Mouse (Mus musculus): Measurements from ENCODE around the gene Srsf6. TPM values are rescaled to one million over a fixed set of nuclear protein-coding genes. Genes with fewer than 3 reads are reported as not detected.

The Srsf6 gene
- polyA plus RNA-seq, 1 experiment from 2014 or later: 279 TPM

DNA sequence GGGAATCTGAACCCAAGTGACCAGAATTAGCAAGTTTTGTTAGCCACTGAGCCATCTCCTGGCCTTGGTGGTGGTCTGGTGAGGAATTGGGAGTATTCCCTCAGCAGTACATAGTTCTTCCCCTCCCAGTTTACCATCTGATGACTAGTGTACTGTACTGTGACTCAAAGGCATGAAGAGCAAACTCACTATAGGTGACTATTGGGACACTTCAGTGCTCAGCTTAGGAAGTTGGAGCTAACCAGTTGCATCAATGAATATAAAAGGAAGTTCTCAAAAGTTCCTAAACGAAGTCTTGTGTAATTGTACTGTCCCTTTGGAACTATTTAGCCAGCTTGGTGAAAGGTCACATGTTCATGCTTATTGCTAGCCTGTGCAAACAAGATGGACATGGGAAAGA, 8.2 kb downstream of the Srsf6 start:
- no peak overlapping the region for H3K4me3 ChIP-seq (replicated peaks)
- H3K9me3 ChIP-seq: no peaks in the 10 kb centered on the region
- H3K4me1 ChIP-seq: peaks cover 17% of the 10 kb centered on the region
- ATAC-seq (ENCODE audit: low FRiP score): no peak
- H3K36me3 ChIP-seq (replicated peaks): peaks cover 56% of the 10 kb centered on the region
- H3K4me2 ChIP-seq: no peak overlapping the region
- H3K27me3 ChIP-seq: peaks cover 29% of the 10 kb centered on the region
- 82% methylated on average over 1 of the region's 1 CpGs for WGBS
- H3K27ac ChIP-seq: no peak overlapping the region
- H3K9ac ChIP-seq: no peak overlapping the region

DNA sequence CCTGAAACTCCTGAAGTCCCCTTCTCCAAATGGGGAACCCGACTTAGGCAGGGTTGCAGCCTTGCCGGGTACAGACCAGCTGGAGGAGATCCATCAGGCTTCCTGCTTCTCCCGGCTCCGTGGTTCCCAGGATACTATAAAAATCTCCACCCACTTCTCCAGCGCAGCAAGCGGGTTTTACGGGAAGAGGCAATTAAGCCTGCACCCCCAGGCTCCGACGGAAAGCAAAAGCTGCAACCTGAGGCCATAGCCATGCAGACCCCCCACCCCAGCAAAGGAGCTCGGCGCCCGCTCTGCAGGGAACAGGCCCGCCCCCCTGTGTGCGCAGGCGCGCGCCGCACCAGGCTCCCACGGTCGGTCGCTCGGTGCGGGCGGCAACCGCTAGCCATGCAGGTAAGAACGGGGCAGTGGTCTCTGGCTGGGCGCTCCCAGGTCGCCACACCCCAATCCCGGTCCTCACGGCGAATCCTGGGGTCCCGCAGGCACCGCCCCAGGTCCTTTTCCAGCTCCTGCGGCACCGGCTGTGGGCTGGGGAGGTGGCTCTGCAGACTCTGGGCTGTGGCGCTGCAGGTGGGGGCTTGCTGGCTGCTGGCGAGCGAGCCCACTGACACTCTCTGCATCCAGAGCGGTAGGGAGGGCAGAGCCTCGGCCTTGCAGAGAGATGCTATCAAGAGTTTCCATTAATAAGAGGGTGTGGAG, 12.0 kb downstream of the Srsf6 start, which contains the start of gene L3mbtl1:
TSS of gene L3mbtl1 (plus strand) at position 325 of the 699 bp plus-strand sequence.
- peak; percentile 80 for ATAC-seq (ENCODE audit: low FRiP score)
- under 1% methylated on average over 40 of the region's 40 CpGs for WGBS
- Histone ChIP-seq H3K27ac (no peak within 1 kb of the TSS), H3K9ac (peak within 1 kb of the TSS; percentile 56), H3K9me3 (no peaks in the 10 kb centered on the region), H3K4me2 (peak within 1 kb of the TSS; percentile 96), H3K36me3 (replicated peaks) (peaks cover 25% of the 10 kb centered on the region), H3K27me3 (peaks cover 35% of the 10 kb centered on the region), H3K4me3 (replicated peaks) (peak within 1 kb of the TSS; percentile 59), H3K4me1 (peaks cover 17% of the 10 kb centered on the region)

DNA sequence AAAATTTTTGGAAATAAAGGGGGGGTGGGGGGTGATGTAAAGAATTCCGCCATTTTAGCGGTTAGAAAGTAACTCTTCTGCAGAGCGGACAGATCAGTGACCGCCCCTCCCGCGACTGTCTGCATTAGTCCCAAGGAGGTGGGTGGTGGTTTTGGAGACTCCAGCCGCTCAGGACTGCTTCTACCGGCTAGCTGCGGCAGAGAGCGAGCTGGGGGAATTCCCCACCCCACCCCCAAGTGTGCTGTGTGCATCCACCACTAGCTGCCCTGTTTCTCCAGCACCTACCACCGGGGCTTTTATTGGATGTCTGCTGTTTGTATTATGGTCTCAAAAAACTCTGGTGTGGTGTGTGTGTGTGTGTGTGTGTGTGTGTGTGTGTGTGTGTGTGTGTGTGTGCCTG, 12.6 kb downstream of the Srsf6 start:
- 6% methylated on average over 11 of the region's 11 CpGs for WGBS
- H3K9me3 ChIP-seq: no peaks in the 10 kb centered on the region
- peak overlapping the region; percentile 59 for H3K4me3 ChIP-seq (replicated peaks)
- H3K27me3 ChIP-seq: peaks cover 35% of the 10 kb centered on the region
- H3K27ac ChIP-seq: no peak overlapping the region
- ATAC-seq (ENCODE audit: low FRiP score): no peak
- no peak overlapping the region for H3K9ac ChIP-seq
- peak overlapping the region; percentile 96 for H3K4me2 ChIP-seq
- H3K36me3 ChIP-seq (replicated peaks): peaks cover 19% of the 10 kb centered on the region
- peaks cover 17% of the 10 kb centered on the region for H3K4me1 ChIP-seq

DNA sequence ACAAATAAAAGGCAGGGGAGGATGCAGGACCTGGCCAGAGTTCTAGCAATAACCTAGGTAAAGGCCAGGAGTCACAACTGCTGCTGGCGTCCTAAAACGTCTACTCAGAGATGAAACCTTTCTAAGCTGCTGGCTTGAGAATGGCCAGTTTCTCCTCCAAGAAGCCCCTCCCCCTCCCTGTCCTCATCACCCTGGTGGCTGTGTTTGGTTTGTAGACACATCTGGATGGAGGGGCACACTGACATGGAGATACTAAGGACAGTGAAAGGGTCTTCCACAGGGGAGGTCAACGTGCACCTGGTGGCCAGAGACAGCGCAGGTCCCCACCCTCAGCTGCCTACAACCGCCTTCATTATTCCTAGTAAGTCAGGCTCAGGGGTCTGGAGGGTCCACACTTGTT, 15.6 kb downstream of the Srsf6 start:
- no peak overlapping the region for H3K4me3 ChIP-seq (replicated peaks)
- no peak overlapping the region for H3K4me2 ChIP-seq
- H3K9ac ChIP-seq: no peak overlapping the region
- no peak overlapping the region for H3K27ac ChIP-seq
- H3K36me3 ChIP-seq (replicated peaks): no peaks in the 10 kb centered on the region
- ATAC-seq (ENCODE audit: low FRiP score): no peak
- peaks cover 17% of the 10 kb centered on the region for H3K4me1 ChIP-seq
- H3K27me3 ChIP-seq: peaks cover 26% of the 10 kb centered on the region
- 85% methylated on average over 5 of the region's 5 CpGs for WGBS
- H3K9me3 ChIP-seq: no peaks in the 10 kb centered on the region

DNA sequence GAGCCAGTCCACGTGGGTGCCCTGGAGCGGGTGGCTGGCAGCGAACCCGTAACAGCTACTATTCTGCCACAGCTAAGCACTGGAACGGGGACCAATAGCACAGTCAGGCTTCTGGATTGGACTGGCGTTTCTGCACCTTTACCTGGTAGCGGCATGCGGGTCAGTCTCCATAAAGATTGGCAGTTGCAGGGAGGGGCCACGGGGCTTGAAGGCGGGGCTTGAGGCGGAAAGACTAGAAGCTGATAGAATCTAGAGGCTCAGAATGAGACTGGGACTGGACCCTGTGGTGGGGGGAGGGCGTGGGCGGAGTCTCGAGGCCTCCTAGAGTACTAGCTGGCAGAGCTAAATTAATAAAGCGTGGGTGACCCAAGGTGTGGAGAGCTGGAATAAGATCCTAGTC, 16.4 kb downstream of the Srsf6 start:
- WGBS: 31% methylated on average over 15 of the region's 15 CpGs
- no peaks in the 10 kb centered on the region for H3K36me3 ChIP-seq (replicated peaks)
- H3K4me2 ChIP-seq: peak overlapping the region; percentile 42
- H3K4me1 ChIP-seq: peaks cover 14% of the 10 kb centered on the region
- no peak overlapping the region for H3K9ac ChIP-seq
- ATAC-seq (ENCODE audit: low FRiP score): no peak
- no peak overlapping the region for H3K27ac ChIP-seq
- H3K4me3 ChIP-seq (replicated peaks): peak overlapping the region; percentile 18
- H3K9me3 ChIP-seq: no peaks in the 10 kb centered on the region
- peaks cover 23% of the 10 kb centered on the region for H3K27me3 ChIP-seq

DNA sequence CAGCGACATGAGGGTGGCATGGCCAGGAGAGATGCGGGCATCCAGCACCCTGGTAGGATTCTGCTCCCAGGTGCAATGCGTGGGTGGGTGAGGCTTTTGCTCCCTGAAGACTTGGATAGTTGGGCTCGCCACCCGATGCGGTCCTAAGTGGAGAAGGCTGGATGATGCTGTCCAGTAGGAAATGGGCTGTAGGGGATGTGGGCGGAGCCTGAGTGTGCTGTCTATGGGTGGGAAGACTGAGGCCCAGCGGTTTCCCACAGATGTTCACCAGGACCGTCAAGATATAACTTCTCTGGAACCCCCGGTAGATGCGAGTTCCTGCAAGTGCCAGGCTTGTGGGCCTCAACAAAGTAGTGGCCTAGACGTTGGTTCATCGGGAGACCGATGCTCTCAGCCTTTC, 16.9 kb downstream of the Srsf6 start:
- Histone ChIP-seq H3K36me3 (replicated peaks) (no peaks in the 10 kb centered on the region), H3K27me3 (peaks cover 20% of the 10 kb centered on the region), H3K4me2 (peak overlapping the region; percentile 42), H3K4me1 (peaks cover 9% of the 10 kb centered on the region), H3K9me3 (no peaks in the 10 kb centered on the region), H3K4me3 (replicated peaks) (peak overlapping the region; percentile 18), H3K27ac (no peak overlapping the region), H3K9ac (no peak overlapping the region)
- no peak for ATAC-seq (ENCODE audit: low FRiP score)
- WGBS: 72% methylated on average over 14 of the region's 14 CpGs

DNA sequence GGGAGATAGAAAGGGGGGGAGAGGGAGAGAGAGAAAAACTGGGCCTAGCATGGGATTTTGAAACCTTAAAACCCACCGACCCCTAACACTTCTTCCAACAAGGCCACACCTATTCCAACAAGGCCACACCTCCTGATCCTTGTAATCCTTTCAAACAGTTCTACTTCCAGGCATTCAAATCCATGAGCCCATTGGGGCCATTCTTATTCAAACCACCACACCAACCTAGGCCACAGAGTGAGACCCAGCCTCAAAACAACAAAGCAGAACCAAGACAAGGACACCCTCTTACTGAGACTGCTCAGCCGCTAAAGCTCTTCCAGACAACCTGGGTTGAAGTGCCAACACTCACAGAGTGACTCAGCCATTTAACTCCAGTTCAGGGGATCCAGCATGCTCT, 19.4 kb downstream of the Srsf6 start:
- H3K9ac ChIP-seq: no peak overlapping the region
- ATAC-seq (ENCODE audit: low FRiP score): no peak
- no peaks in the 10 kb centered on the region for H3K4me1 ChIP-seq
- no peaks in the 10 kb centered on the region for H3K9me3 ChIP-seq
- H3K27me3 ChIP-seq: 0 out of 2 replicates have a peak, but pooled peaks cover 3% of the 10 kb centered on the region
- H3K36me3 ChIP-seq (replicated peaks): no peaks in the 10 kb centered on the region
- H3K4me2 ChIP-seq: no peak overlapping the region
- H3K4me3 ChIP-seq (replicated peaks): no peak overlapping the region
- no peak overlapping the region for H3K27ac ChIP-seq
- WGBS: 83% methylated on average over 2 of the region's 2 CpGs

DNA sequence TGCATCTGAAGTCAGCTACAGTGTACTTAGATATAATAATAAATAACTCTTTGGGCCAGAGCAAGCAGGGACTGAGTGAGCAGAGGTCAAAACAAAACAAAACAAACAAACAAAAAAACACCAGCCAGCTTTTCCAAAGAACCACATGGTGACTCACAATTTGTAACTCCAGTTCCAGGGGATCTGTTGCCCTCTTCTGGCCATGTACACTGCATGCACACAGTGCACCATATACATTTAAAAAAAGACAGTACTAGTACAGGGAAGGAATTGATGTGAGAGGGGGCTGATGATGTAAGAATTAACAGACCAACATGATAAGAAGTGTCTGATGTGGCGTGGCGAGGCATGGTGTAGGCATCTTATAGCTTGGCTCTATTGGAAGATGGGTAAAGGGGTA, 25.5 kb downstream of the Srsf6 start:
- Histone ChIP-seq H3K4me2 (no peak overlapping the region), H3K9ac (no peak overlapping the region), H3K9me3 (no peaks in the 10 kb centered on the region), H3K36me3 (replicated peaks) (no peaks in the 10 kb centered on the region), H3K4me3 (replicated peaks) (no peak overlapping the region), H3K27ac (no peak overlapping the region), H3K4me1 (no peaks in the 10 kb centered on the region), H3K27me3 (no peaks in the 10 kb centered on the region)
- no peak for ATAC-seq (ENCODE audit: low FRiP score)
- 96% methylated on average over 2 of the region's 2 CpGs for WGBS

DNA sequence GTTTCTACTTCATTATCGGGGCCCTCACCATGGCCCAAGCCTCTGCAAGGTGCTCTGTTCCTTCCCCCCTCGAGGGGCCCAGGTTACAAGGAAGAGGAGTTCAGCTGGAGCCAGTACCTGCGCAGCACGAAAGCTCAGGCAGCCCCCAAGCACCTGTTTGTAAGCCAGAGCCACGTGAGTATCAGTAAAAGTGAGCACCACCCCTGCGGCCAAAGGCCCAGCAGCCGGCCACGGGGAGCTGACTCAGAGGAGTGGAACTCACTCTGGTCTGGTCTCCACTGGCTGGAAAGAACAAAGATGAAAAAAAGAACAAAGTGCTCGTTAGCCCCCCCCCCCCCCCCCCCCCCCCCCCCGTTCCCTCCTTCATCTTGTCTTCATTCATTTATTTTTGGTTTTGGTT, 30.0 kb downstream of the Srsf6 start:
- no peaks in the 10 kb centered on the region for H3K36me3 ChIP-seq (replicated peaks)
- H3K4me2 ChIP-seq: no peak overlapping the region
- 71% methylated on average over 8 of the region's 10 CpGs for WGBS
- H3K9me3 ChIP-seq: no peaks in the 10 kb centered on the region
- ATAC-seq (ENCODE audit: low FRiP score): no peak
- no peak overlapping the region for H3K27ac ChIP-seq
- H3K4me1 ChIP-seq: no peaks in the 10 kb centered on the region
- no peaks in the 10 kb centered on the region for H3K27me3 ChIP-seq
- no peak overlapping the region for H3K9ac ChIP-seq
- no peak overlapping the region for H3K4me3 ChIP-seq (replicated peaks)

DNA sequence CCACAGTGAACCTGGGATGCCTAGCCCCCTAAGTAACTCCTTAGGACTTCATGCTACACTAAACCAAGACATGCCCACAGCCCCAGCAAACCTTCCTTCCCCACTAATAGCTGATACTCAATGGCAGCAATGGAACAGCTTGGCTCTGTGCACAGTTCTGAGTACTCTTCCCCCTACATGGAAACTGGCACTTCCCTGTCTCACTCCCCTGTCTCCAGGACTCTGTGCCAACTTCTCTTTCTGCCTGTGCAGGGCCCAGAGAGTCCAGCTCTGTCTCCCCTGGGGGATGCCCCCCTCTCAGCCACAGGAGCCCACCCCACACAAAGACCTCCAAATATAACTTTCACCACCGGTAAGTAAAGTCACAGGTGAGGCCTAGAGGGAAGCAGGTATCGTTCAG, 35.4 kb downstream of the Srsf6 start:
- H3K36me3 ChIP-seq (replicated peaks): no peaks in the 10 kb centered on the region
- H3K27me3 ChIP-seq: no peaks in the 10 kb centered on the region
- H3K27ac ChIP-seq: no peak overlapping the region
- H3K9me3 ChIP-seq: no peaks in the 10 kb centered on the region
- no peak for ATAC-seq (ENCODE audit: low FRiP score)
- no peak overlapping the region for H3K9ac ChIP-seq
- H3K4me1 ChIP-seq: no peaks in the 10 kb centered on the region; the same call in 1 of the 2 replicates
- no peak overlapping the region for H3K4me3 ChIP-seq (replicated peaks)
- 94% methylated on average over 2 of the region's 2 CpGs for WGBS
- no peak overlapping the region for H3K4me2 ChIP-seq

DNA sequence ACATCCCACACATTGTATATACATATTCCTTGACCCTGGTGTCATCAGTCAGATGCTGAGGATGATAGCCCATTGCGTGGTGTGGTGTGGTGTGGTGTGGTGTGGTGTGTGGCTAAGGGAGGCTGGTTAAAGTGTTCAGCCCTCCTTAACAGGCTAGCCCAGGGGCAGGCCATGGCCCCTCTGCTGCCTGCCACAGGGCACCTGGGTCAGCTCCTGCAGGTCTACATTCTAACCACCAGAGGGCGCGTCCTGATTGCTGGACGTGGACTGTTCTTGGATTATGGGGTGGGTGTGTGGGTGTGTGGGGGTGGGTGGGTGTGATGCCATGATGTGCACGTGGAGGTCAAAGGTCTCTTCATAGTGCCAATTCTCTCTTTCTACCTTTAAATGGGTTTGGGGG, 37.0 kb downstream of the Srsf6 start:
- 10% methylated on average over 5 of the region's 5 CpGs for WGBS
- no peak overlapping the region for H3K4me3 ChIP-seq (replicated peaks)
- ATAC-seq (ENCODE audit: low FRiP score): no peak

DNA sequence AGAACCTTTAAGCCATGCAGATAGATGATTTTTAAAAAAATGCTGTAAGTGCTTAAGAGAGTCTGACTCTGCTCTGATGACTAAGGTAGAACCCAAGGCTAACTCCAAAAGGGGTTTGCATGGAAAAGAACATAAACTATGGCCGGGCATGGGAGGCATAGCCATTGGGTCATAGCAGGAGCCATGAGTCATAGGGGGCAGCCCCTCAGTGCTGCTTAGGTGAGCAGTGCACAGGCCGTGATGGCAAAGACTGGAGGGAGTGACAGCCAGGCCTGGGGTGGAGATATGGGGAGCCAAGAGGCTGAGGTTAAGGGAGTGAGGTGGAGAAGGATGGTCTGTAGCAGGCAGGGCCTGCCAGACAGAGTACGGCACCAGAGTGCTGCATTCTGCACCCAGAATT, 37.8 kb downstream of the Srsf6 start:
- Histone ChIP-seq H3K9ac (no peak overlapping the region), H3K27ac (no peak overlapping the region), H3K4me3 (replicated peaks) (no peak overlapping the region), H3K27me3 (no peaks in the 10 kb centered on the region), H3K9me3 (no peaks in the 10 kb centered on the region), H3K36me3 (replicated peaks) (no peaks in the 10 kb centered on the region), H3K4me1 (peaks cover 10% of the 10 kb centered on the region), H3K4me2 (no peak overlapping the region)
- 84% methylated on average over 3 of the region's 3 CpGs for whole genome bisulfite sequencing
- no peak for ATAC-seq (ENCODE audit: low FRiP score)

More for the DNA sequence above, 37.0 kb downstream of the Srsf6 start:
- no peak overlapping the region for H3K9ac ChIP-seq
- H3K9me3 ChIP-seq: no peaks in the 10 kb centered on the region
- no peaks in the 10 kb centered on the region for H3K36me3 ChIP-seq (replicated peaks)
- H3K27me3 ChIP-seq: no peaks in the 10 kb centered on the region
- H3K4me2 ChIP-seq: no peak overlapping the region
- H3K27ac ChIP-seq: no peak overlapping the region
- peaks cover 2% of the 10 kb centered on the region for H3K4me1 ChIP-seq

DNA sequence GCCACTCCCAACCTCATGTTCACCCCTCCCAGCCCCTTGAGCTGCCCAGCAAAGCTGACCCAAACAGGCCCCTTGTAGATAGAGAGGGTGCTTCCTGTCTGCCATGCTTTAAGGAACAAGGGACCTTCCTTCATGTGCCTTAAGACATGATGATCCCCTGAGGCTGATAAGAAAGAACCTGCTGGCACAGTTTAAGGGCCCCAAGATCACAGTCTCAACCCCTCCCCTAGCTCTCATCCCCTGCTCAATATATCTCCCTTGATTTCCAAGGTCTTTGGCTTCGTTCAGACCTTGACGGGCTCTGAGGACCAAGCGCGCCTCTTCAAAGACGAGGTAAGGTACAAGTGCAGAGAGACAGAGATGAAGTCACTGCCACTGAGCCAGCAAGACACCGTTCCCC, 39.6 kb downstream of the Srsf6 start:
- H3K9me3 ChIP-seq: no peaks in the 10 kb centered on the region
- H3K4me1 ChIP-seq: peaks cover 16% of the 10 kb centered on the region
- no peaks in the 10 kb centered on the region for H3K27me3 ChIP-seq
- no peak overlapping the region for H3K9ac ChIP-seq
- no peak for ATAC-seq (ENCODE audit: low FRiP score)
- no peak overlapping the region for H3K27ac ChIP-seq
- WGBS: 90% methylated on average over 6 of the region's 6 CpGs
- H3K4me2 ChIP-seq: no peak overlapping the region
- no peaks in the 10 kb centered on the region for H3K36me3 ChIP-seq (replicated peaks)
- no peak overlapping the region for H3K4me3 ChIP-seq (replicated peaks)
